Mouse (Mus musculus): Measurements from ENCODE around the gene Rgs16.

Rgs16 gene

GRCm38 (mm10) chr1:153720935-153721334, 19.2 kb upstream of the Rgs16 start:
- in situ Hi-C loops (cut with MboI, MseI), result no loop called here

- in situ Hi-C loops (cut with MboI, MseI), result no loop called here
Observed at GRCm38 (mm10) chr1:153721565-153722310, 18.4 kb upstream of the Rgs16 start.

- in situ Hi-C loops (cut with MboI, MseI), result no loop called here
Observed at GRCm38 (mm10) chr1:153723426-153723825, 16.7 kb upstream of the Rgs16 start.

GRCm38 (mm10) chr1:153726636-153727035, 13.5 kb upstream of the Rgs16 start:
- in situ Hi-C loops (cut with MboI, MseI), result no loop called here

- in situ Hi-C loops (cut with MboI, MseI), result no loop called here
Observed at GRCm38 (mm10) chr1:153729806-153730205, 10.3 kb upstream of the Rgs16 start.

GRCm38 (mm10) chr1:153730671-153731070, 9.5 kb upstream of the Rgs16 start:
- in situ Hi-C loops (cut with MboI, MseI), result no loop called here

- in situ Hi-C loops (cut with MboI, MseI), result no loop called here
Observed at GRCm38 (mm10) chr1:153733181-153733580, 7.0 kb upstream of the Rgs16 start.

GRCm38 (mm10) chr1:153734866-153735265, 5.3 kb upstream of the Rgs16 start:
- in situ Hi-C loops (cut with MboI, MseI), result no loop called here

- in situ Hi-C loops (cut with MboI, MseI), result no loop called here
Observed at GRCm38 (mm10) chr1:153736096-153736495, 4.1 kb upstream of the Rgs16 start.

- in situ Hi-C loops (cut with MboI, MseI), result no loop called here
Observed at GRCm38 (mm10) chr1:153737101-153738085, 2.8 kb upstream of the Rgs16 start.

GRCm38 (mm10) chr1:153739437-153740015, 623 bp upstream of the Rgs16 start:
- in situ Hi-C loops (cut with MboI, MseI), result no loop called here

- in situ Hi-C loops (cut with MboI, MseI), result no loop called here
Observed at GRCm38 (mm10) chr1:153740775-153741400, 739 bp downstream of the Rgs16 start.

- in situ Hi-C loops (cut with MboI, MseI), result no loop called here
Observed at GRCm38 (mm10) chr1:153741551-153742316, 1.6 kb downstream of the Rgs16 start.

GRCm38 (mm10) chr1:153742374-153743155, 2.4 kb downstream of the Rgs16 start:
- in situ Hi-C loops (cut with MboI, MseI), result no loop called here

GRCm38 (mm10) chr1:153746119-153746670, 6.0 kb downstream of the Rgs16 start:
- in situ Hi-C loops (cut with MboI, MseI), result loop anchor here (5.0 kb wide), 1 partner anchor 189 kb away; no protein-coding TSS in a partner anchor

- in situ Hi-C loops (cut with MboI, MseI), result loop anchor here (5.0 kb wide), 1 partner anchor 189 kb away; no protein-coding TSS in a partner anchor
Observed at GRCm38 (mm10) chr1:153746728-153747127, 6.6 kb downstream of the Rgs16 start.

GRCm38 (mm10) chr1:153747861-153748530, 7.8 kb downstream of the Rgs16 start:
- in situ Hi-C loops (cut with MboI, MseI), result loop anchor here (5.0 kb wide), 1 partner anchor 191 kb away; no protein-coding TSS in a partner anchor

- in situ Hi-C loops (cut with MboI, MseI), result loop anchor here (5.0 kb wide), 1 partner anchor 191 kb away; no protein-coding TSS in a partner anchor
Observed at GRCm38 (mm10) chr1:153748549-153748948, 8.4 kb downstream of the Rgs16 start.

All from regulatory T cell (primary cell).